Mouse (Mus musculus) ES-Bruce4 (cell line): ENCODE data around the gene Cxcl1. TPM values are rescaled to one million over a fixed set of nuclear protein-coding genes. Genes with fewer than 3 reads are reported as not detected.

Experiments
- H3K27ac ChIP-seq: 2 replicates; pipeline ENCODE4 v1.5.1; 2012; ENCODE audit warnings: low read length, inconsistent platforms; ENCODE audit not compliant: insufficient read depth
- H3K27me3 ChIP-seq: 2 replicates; pipeline ENCODE4 v1.6.1; 2012; ENCODE audit warnings: mild to moderate bottlenecking, low read length, inconsistent platforms; ENCODE audit not compliant: control insufficient read depth, poor library complexity, insufficient read depth, severe bottlenecking
- H3K36me3 ChIP-seq: 2 replicates; pipeline ENCODE4 v1.6.1; 2012; ENCODE audit warnings: inconsistent platforms, mild to moderate bottlenecking, low read length, moderate library complexity; ENCODE audit not compliant: control insufficient read depth, poor library complexity, insufficient read depth, severe bottlenecking
- H3K4me1 ChIP-seq: one replicate; pipeline ENCODE4 v1.8.1; 2011; ENCODE audit warnings: low read length; ENCODE audit not compliant: control insufficient read depth, insufficient read depth
- H3K4me3 ChIP-seq: 2 replicates; pipeline ENCODE4 v1.5.1; 2011; ENCODE audit warnings: low read depth, mild to moderate bottlenecking, low read length
- H3K9ac ChIP-seq: 2 replicates; pipeline ENCODE4 v1.6.1; 2012; ENCODE audit warnings: low read depth, mild to moderate bottlenecking, inconsistent platforms; ENCODE audit not compliant: poor library complexity, severe bottlenecking
- H3K9me3 ChIP-seq: replicated peaks from 2 replicates; pipeline ENCODE4 v1.6.1; 2012; ENCODE audit warnings: mild to moderate bottlenecking, low read length, inconsistent platforms; ENCODE audit not compliant: control insufficient read depth, poor library complexity, insufficient read depth, severe bottlenecking
- CTCF ChIP-seq: IDR thresholded peaks from one replicate; pipeline ENCODE4 v1.8.1; 2011; ENCODE audit warnings: low read depth, low read length
- EP300 ChIP-seq: IDR thresholded peaks from 2 replicates; pipeline ENCODE4 v1.6.1; 2011; ENCODE audit warnings: low read depth, low read length; ENCODE audit not compliant: insufficient read depth
- POLR2A ChIP-seq: IDR thresholded peaks from one replicate; pipeline ENCODE4 v1.8.1; 2011; ENCODE audit warnings: low read length; ENCODE audit not compliant: insufficient read depth
- polyA plus RNA-seq: library from polyadenylated mRNA; stranded (reverse); fragments of >200 nt; gene quantifications from 2 replicates; pipeline ENCODE4 v1.2.4, GENCODE M21; 2011; ENCODE audit warnings: low read depth; ENCODE audit not compliant: missing spikeins, insufficient read depth, insufficient read length

The Cxcl1 gene
- polyA plus RNA-seq, 1 experiment, result not detected

GRCm38 (mm10) chr5:90897429-90897828, 6.4 kb downstream of the Cxcl1 start:
- Histone ChIP-seq H3K36me3 (no peaks in the 10 kb centered on the region), H3K4me1 (no peaks in the 10 kb centered on the region), H3K27ac (no peak overlapping the region), H3K27me3 (no peaks in the 10 kb centered on the region), H3K9ac (no peak overlapping the region), H3K9me3 (no peaks in the 10 kb centered on the region), H3K4me3 (no peak overlapping the region)
- no peak for TF ChIP-seq CTCF
- TF ChIP-seq EP300, result no peak
- TF ChIP-seq POLR2A, result no peak

- Histone ChIP-seq H3K9me3 (no peaks in the 10 kb centered on the region), H3K4me3 (no peak overlapping the region), H3K36me3 (no peaks in the 10 kb centered on the region), H3K9ac (no peak overlapping the region), H3K27ac (no peak overlapping the region), H3K4me1 (no peaks in the 10 kb centered on the region), H3K27me3 (no peaks in the 10 kb centered on the region)
- TF ChIP-seq POLR2A (no peak), EP300 (no peak), CTCF (no peak)
These were observed 8.3 kb downstream of the Cxcl1 start for GRCm38 (mm10) chr5:90899308-90899707.

GRCm38 (mm10) chr5:90900147-90900546, 9.1 kb downstream of the Cxcl1 start:
- H3K4me1 ChIP-seq, result no peaks in the 10 kb centered on the region
- H3K36me3 ChIP-seq, result no peaks in the 10 kb centered on the region
- H3K27ac ChIP-seq, result no peak overlapping the region
- TF ChIP-seq EP300 (no peak), CTCF (no peak), POLR2A (no peak)
- H3K4me3 ChIP-seq, result no peak overlapping the region
- H3K9ac ChIP-seq, result no peak overlapping the region
- no peaks in the 10 kb centered on the region for H3K27me3 ChIP-seq
- H3K9me3 ChIP-seq, result no peaks in the 10 kb centered on the region

- H3K27ac ChIP-seq, result no peak overlapping the region
- no peaks in the 10 kb centered on the region for H3K4me1 ChIP-seq
- H3K4me3 ChIP-seq, result no peak overlapping the region
- H3K9ac ChIP-seq, result no peak overlapping the region
- H3K36me3 ChIP-seq, result no peaks in the 10 kb centered on the region
- H3K27me3 ChIP-seq, result no peaks in the 10 kb centered on the region
- H3K9me3 ChIP-seq, result no peaks in the 10 kb centered on the region
- TF ChIP-seq EP300 (no peak), POLR2A (no peak), CTCF (no peak)
These were observed 9.6 kb downstream of the Cxcl1 start for GRCm38 (mm10) chr5:90900688-90901087.

GRCm38 (mm10) chr5:90902380-90903260, 11.6 kb downstream of the Cxcl1 start:
- Histone ChIP-seq H3K9ac (no peak overlapping the region), H3K4me1 (no peaks in the 10 kb centered on the region), H3K4me3 (no peak overlapping the region), H3K36me3 (no peaks in the 10 kb centered on the region), H3K27me3 (no peaks in the 10 kb centered on the region), H3K27ac (no peak overlapping the region), H3K9me3 (no peaks in the 10 kb centered on the region)
- peak; percentile 50 for TF ChIP-seq CTCF
- TF ChIP-seq POLR2A, result no peak
- TF ChIP-seq EP300, result no peak

- H3K4me1 ChIP-seq, result no peaks in the 10 kb centered on the region
- no peak within 1 kb of the TSS for H3K9ac ChIP-seq
- no peaks in the 10 kb centered on the region for H3K9me3 ChIP-seq
- H3K27ac ChIP-seq, result no peak within 1 kb of the TSS
- TF ChIP-seq CTCF, result no peak
- H3K36me3 ChIP-seq, result no peaks in the 10 kb centered on the region
- H3K4me3 ChIP-seq, result peak within 1 kb of the TSS; percentile 9
- no peaks in the 10 kb centered on the region for H3K27me3 ChIP-seq
These were observed 12.4 kb downstream of the Cxcl1 start, which contains the start of gene Cxcl2 for GRCm38 (mm10) chr5:90903339-90904020. Cxcl2 (plus strand) TSS chr5:90903871.
